Mouse (Mus musculus) cerebellum, adult 8-10 months (tissue): Measurements from ENCODE around the gene Mef2c.

Experiments used
- DNase-seq: peaks from one replicate; pipeline ENCODE4 v3.0.0; 2022

The Mef2c gene

DNA sequence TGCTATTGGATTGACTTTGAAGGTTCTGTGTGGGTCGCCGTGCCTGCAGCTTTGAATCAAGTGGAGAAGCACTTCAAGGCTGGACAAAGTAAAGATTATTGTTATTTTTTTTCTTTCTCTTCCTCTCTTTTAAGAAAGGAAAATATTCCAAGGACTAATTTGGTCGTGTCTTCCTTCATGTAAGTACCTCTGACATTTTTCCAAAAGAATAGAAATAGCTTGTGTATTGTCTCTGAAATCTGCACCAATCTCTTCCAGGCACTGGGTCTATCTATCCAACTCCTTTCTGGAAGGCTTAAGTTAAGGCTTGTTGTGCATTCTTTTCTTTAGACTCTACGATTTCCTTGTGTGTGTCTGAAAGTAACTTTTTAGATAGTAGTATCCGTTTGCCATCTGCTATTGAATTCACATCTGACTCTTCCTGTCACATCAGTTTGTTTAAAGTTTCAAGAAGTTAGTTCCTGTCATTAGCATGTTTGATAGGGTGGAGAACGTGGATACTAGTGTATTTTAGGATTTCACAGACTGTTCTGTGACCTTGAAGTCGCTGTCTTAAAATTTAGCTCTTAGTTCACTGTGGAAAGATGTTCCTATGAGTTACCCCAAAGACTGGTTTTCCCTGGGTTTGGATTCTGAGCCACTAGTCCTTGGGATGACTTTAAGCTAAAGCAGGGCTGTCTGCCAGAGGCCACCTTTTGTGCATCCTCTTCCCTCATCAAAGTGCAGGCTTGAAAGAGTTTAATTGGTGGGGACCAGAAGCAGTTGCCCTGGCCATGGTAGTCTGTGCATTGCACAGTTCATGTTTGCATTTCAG is 21.3 kb downstream of the Mef2c start:
- no peak for DNase-seq

DNA sequence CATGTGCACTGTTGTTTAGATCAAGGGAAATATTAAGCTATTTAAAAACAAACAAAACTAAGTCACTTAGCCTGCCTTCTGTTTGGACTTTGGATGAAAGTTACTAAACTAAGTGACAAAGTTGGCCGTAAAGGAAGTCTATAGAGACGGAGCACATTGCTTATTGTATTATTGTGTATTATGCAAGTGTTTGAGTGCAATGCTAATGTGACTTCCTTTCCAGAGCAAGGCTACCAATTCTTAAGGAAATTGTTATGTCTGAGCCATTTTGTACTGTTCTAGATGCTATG is 21.8 kb downstream of the Mef2c start:
- no peak for DNase-seq

DNA sequence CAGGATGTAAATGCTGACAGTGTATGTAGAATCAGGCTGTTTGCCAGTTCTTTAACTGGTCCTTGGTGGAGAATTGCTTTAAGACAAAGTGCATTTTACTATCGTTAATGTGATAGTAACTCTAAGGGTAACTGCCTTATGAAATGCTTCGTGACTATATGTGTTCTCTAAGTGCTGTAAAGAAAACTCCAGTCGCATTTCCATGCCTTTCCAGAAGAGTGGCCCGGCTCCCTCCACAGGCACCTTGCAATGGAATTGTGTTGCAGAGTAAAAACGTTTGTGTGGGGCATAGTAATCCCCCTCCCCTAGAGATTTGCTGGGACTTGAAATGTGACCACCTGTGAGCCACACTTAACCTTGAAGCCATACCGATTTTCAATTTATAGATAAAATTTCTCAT is 22.2 kb downstream of the Mef2c start:
- DNase-seq: no peak

DNA sequence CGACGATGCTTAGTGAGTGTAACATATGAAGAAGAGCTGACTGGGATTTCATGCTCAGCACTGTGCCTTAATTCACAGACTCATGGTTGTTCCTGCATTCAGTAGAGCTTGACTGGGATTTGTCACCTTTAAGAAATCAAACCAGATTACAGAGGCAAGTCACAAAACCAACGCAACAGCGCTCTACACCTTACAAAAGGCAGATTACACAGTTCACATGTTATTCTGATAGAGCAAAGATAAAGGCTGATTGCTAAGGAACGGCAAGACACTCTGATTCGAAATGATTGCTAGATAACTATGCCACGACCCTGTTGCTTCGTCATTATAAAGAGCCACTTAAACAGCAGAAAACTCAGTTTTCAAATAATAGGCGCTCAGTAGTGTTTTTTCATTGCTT is 24.1 kb downstream of the Mef2c start:
- no peak for DNase-seq

- no peak for DNase-seq
Measured at GRCm38 (mm10) chr13:83529729-83530314, 26.0 kb downstream of the Mef2c start.

DNA sequence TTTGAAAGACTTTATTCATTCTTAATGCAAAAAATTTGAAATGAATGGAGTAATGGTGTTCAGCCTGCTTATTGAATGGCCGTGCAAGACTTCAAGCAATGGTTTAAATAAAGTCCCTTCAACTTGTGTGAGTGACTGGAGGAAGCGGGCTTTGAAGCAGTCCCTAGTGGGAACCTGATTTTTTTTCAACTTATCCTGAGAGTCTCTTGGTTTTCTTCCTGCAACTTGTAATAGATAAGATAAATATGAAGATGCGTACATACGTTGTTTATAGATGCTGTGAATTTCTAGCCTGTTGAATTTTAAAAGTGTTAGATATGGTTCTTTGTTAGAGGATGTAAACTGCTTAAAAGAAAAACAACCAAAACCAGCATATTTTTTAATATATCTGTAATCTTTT is 27.1 kb downstream of the Mef2c start:
- DNase-seq: no peak

DNA sequence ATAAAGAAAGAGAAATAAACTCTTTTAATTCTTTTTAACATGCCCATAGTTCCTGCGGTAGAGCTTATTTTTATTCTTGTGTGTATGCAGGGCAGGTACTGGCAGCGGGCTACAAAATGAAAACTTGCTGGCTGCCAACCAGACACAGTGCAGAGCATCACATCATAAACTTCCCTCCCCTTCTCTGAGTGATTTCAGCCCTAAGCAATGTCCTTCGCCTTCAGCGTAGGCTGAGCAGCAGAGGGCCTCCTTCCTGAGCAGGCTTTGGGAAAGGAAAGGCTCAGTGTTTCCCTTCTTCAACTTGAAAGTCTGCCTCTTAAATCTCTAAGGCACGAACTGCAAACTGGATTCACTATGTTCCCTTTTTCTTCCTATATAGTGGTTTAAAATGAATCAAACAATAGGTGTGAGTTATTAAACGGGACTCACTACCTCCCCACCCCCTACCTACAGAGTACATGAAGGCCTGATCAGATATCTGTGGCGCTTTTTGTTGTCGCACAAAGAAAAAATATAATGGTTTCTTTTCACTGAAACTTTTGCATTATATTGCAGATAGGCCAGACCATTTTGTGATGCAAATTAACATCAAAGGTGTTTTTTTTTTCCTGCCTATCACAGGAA is 28.2 kb downstream of the Mef2c start:
- no peak for DNase-seq

- no peak for DNase-seq
Measured at GRCm38 (mm10) chr13:83536361-83536760, 32.5 kb downstream of the Mef2c start.

DNA sequence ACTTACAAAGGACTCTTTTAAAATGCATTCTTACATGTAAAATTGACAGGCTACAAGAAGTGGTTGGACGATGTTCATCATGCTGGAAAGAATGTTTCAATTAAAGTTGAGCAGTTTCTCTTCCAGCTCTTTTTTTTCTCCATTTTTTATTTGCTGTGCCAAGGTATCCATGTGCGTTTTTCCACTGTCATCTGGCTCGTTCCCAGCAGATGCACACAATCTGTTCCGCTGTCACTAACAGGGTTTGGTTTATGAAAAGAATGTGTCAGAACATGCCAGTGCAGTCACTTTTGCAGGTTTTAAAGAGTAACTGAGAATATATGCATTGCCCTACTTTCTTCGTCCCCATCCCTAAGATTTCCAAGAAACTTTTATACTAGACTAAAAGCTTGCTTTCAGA is 33.3 kb downstream of the Mef2c start:
- no peak for DNase-seq

DNA sequence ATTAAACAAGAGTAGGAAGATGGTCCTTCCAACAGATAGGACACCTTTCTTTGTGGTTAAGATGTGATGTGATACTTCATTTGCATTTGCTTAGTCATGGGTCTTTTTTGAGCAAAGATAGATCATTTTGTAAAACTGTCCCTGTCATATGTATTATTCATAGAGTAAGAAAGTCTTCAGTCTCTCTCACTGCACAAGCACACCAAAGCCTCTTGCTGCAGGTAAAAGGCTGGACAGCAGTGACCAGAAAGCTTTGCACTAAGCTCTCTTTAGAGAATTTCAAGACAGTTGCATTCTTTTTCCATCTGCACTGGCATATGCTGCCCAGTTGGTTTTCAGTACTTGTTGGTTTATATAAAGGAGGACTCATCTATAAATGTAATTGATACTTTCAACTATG is 36.1 kb downstream of the Mef2c start:
- DNase-seq: no peak

DNA sequence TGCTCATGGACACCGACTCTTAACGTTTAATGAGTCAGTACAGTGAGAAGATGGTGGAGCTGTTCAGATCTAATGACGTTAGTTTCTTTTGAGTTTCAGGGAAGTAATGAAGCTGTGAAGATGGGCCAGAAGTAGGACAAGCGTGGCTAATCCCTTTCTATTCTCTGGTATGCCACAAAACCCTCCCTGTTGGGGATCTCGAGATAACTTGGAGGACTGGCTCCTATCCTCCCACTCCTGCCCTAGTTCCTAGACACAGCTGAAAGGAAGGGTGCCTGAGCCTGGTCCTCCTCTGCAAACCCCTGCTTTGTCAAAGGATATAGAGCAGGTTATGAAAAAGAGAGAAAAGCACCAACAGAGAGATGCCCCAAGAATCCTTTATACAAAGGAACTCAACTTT is 38.8 kb downstream of the Mef2c start:
- no peak for DNase-seq

DNA sequence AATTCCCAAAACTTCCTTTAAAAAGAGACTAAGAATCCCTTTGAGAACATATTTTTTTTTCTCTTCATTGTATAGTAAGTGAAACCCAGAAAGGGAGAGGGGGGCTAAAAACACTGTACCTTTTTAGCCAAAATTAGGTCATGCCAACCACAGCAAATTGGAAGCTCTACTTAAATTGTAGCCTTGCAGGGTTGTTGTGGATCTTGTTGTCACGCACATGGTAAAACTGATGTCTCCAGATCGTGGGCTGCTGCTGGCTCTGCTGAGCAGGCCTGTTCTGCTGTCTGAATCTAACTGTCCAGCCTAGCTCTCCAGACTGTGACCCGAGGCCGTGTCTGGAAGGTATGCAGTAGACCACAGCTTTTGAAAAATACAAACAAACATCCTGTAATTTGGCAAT is 40.9 kb downstream of the Mef2c start:
- no peak for DNase-seq

DNA sequence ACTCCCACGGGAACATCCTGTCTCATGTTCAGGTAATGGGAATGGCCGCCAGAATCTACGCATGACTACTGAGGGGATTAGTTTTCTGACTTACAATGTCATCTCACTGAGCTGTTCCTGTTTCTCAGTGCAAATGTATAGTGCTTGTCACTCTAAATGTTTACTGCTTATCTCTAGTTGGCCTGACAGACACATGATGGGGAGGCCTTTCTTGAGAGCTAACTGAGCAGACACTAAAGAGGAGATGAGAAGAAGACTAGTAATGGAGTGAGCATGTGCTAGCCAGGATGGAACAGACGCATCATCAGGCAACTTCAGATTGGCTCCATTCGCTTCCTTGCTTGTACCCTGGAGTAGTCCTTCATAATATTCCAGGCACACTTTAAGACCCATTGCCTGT is 43.0 kb downstream of the Mef2c start:
- DNase-seq: no peak

GRCm38 (mm10) chr13:83551259-83551658 is 47.4 kb downstream of the Mef2c start:
- no peak for DNase-seq

DNA sequence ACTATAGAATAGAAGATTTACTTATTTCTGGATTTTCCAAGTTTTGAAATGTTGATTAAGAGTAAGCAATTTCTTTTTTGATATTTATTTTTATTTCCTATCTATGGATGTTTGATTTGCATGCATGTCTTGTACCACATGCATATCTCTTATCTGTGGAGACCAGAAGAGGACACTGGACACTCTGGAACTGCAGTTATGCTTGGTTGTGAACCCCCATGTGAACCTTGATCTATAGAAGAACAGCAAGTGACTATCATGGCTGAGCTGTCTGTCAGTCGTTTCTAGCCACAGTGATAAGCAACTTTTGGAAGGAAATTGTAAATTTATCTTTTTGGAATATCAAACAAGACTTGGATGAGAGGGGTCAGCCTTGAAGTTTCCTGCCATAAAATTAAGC is 48.2 kb downstream of the Mef2c start:
- no peak for DNase-seq

- no peak for DNase-seq
Measured at GRCm38 (mm10) chr13:83563261-83563660, 59.4 kb downstream of the Mef2c start.

DNA sequence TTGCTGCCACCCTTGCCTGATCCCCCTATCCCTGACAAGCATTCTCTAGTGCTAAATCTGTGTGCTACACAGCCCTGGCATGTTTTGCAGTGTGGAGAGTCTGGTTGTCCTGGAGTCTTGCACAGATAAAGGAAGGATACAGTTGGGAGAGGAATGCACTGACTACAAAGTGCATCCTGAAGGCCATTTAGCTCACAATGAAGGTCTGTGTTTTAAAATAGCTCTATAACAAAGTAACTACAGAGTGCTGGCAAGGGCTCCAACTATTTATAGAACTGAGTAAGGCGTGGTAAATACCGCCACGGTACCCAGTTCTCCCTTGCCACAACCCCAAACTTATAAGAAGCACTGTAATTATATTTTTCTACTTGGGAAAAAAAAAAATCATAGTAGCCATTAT is 61.9 kb downstream of the Mef2c start:
- no peak for DNase-seq

DNA sequence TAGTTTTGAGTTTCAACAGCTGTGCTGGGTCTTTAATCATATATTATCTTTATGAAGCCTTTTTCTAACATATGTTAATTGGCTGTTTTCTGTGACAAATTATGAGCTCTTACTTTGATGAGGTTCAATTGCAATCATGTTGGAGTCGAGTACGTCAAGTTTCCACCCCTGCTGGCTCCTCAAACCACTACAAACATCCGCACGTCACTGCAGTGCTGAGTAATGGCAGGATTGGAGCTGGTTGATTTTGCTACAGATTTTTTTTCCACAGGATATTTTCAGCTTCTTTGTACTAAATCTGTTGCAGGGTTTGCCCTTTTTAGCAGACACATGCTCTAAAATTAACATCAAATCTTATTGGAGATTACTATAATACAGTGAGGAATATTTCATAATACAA is 62.3 kb downstream of the Mef2c start:
- no peak for DNase-seq

- DNase-seq: no peak
Measured at GRCm38 (mm10) chr13:83566834-83567534, 63.1 kb downstream of the Mef2c start.

GRCm38 (mm10) chr13:83567681-83568080 is 63.8 kb downstream of the Mef2c start:
- DNase-seq: no peak

- DNase-seq: no peak
Measured at GRCm38 (mm10) chr13:83568759-83569256, 65.0 kb downstream of the Mef2c start.

- DNase-seq: no peak
Measured at GRCm38 (mm10) chr13:83571973-83572447, 68.2 kb downstream of the Mef2c start.

DNA sequence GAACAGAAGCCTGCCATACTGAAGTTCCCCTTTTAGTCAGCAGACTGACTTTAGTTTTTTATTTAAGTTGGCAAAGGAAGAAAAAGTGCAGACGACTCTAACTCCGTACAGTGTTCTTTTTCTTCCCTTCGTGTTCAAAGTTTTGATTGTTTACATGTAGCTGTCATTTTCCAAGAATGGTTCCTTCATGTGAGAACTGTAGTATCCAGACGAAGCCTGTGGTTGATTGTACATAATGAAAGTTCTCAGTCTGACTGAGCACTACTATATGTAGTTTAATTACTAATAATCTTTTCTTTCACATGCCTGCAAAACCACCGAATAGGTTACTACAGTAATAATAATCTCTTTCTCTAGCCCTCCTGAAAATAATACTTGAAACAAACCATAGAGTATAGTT is 68.6 kb downstream of the Mef2c start:
- no peak for DNase-seq

DNA sequence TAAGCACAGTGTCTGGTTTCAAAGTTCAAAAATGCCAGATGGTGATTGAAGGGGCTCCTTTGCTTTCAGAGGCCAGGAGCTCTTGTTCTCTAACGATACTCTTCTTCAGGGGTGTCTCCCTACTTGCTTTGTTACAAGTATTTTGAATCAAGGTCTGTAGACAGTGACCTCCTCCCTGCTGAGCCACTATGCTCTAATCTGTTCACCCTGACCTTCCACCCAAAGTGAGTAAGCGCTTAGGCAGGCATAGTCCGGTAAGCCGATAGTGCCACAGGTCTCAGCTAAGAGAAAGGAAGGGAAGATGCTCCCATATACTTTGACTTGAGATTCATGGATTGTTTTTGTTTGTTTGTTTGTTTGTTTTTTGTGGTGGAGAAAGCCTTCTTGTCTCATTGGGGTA is 69.5 kb downstream of the Mef2c start:
- DNase-seq: no peak
